Mouse (Mus musculus): ENCODE results near the gene Arcn1. TPM values are rescaled to one million over a fixed set of nuclear protein-coding genes. Genes with fewer than 3 reads are reported as not detected.

Arcn1 gene
- polyA plus RNA-seq, 1 experiment = 50.9 TPM

- peak overlapping the region; percentile 40 for H3K4me3 ChIP-seq (ENCODE audit: insufficient read depth, low read depth, low read length)
- H3K27ac ChIP-seq (ENCODE audit: insufficient read depth, low read depth, low read length) = no peak overlapping the region
- TF ChIP-seq POLR2A (IDR thresholded peaks at IDR 0.05; ENCODE audit: low read depth, low read length) (no peak), CTCF (conservative IDR thresholded peaks at IDR 0.05; ENCODE audit: insufficient read depth, insufficient read length, low read depth, low read length) (no peak)
- peaks cover 24% of the 10 kb centered on the region for H3K4me1 ChIP-seq (ENCODE audit: control insufficient read depth, insufficient read depth, low read length)
- no peaks in the 10 kb centered on the region for H3K36me3 ChIP-seq (ENCODE audit: control insufficient read depth, insufficient read depth, low read length)
- 19% methylated on average over 9 of the region's 9 CpGs for WGBS
- no peaks in the 10 kb centered on the region for H3K27me3 ChIP-seq (replicated peaks; ENCODE audit: control insufficient read depth, insufficient read depth, low read length)
- DNase-seq = no peak
Measured at GRCm38 (mm10) chr9:44720358-44721153, 47.1 kb downstream of the Arcn1 start.

DNA sequence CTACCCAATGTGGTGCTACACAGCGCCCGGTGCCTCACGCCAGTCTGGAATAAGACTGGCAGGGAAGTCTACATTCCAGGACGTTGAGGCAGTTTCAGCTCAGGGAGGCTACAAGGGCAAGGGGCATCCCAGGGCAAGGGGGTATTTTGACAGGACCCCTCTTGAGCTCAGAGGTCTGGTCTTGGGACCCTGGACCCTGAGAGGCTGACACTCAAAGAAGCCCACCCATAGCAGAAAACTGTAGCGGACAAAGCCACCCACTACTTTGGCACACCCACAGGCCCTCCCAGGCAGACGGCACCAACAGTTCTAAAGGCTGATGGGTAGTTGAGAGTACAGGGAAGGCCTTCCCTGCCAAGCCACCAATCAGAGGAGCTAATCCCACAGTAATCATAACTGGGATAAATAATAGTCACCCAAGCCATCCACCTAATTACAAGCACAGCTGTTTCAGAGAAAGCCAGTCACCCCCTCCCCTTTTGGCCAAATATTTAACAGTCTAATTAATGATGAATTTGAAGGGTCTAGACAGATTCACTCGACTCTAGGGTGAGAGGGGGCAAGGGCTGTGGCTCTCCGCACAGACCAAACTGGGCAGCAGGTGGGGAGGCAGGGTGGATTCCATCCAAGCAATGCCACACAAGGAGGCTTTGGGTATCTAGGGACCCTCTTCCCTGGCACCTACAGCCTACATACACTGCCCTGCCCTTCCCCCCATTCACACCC, 47.9 kb downstream of the Arcn1 start:
- no peak for TF ChIP-seq CTCF (conservative IDR thresholded peaks at IDR 0.05; ENCODE audit: insufficient read depth, insufficient read length, low read depth, low read length)
- no peak for TF ChIP-seq POLR2A (IDR thresholded peaks at IDR 0.05; ENCODE audit: low read depth, low read length)
- no peak overlapping the region for H3K4me3 ChIP-seq (ENCODE audit: insufficient read depth, low read depth, low read length)
- peaks cover 24% of the 10 kb centered on the region for H3K4me1 ChIP-seq (ENCODE audit: control insufficient read depth, insufficient read depth, low read length)
- no peaks in the 10 kb centered on the region for H3K36me3 ChIP-seq (ENCODE audit: control insufficient read depth, insufficient read depth, low read length)
- no peaks in the 10 kb centered on the region for H3K27me3 ChIP-seq (replicated peaks; ENCODE audit: control insufficient read depth, insufficient read depth, low read length)
- DNase-seq = no peak
- WGBS = 72% methylated on average over 8 of the region's 8 CpGs
- no peak overlapping the region for H3K27ac ChIP-seq (ENCODE audit: insufficient read depth, low read depth, low read length)

GRCm38 (mm10) chr9:44718937-44719631, 48.6 kb downstream of the Arcn1 start:
- Histone ChIP-seq H3K27ac (ENCODE audit: insufficient read depth, low read depth, low read length) (no peak overlapping the region), H3K36me3 (ENCODE audit: control insufficient read depth, insufficient read depth, low read length) (no peaks in the 10 kb centered on the region), H3K4me3 (ENCODE audit: insufficient read depth, low read depth, low read length) (no peak overlapping the region), H3K27me3 (replicated peaks; ENCODE audit: control insufficient read depth, insufficient read depth, low read length) (no peaks in the 10 kb centered on the region), H3K4me1 (ENCODE audit: control insufficient read depth, insufficient read depth, low read length) (peaks cover 24% of the 10 kb centered on the region)
- WGBS = 87% methylated on average over 12 of the region's 12 CpGs
- TF ChIP-seq CTCF (conservative IDR thresholded peaks at IDR 0.05; ENCODE audit: insufficient read depth, insufficient read length, low read depth, low read length) (no peak), POLR2A (IDR thresholded peaks at IDR 0.05; ENCODE audit: low read depth, low read length) (no peak)
- DNase-seq = no peak

GRCm38 (mm10) chr9:44717822-44718242, 49.8 kb downstream of the Arcn1 start:
- H3K4me3 ChIP-seq (ENCODE audit: insufficient read depth, low read depth, low read length) = no peak overlapping the region
- DNase-seq = peak; percentile 95
- TF ChIP-seq POLR2A (IDR thresholded peaks at IDR 0.05; ENCODE audit: low read depth, low read length) (no peak), CTCF (conservative IDR thresholded peaks at IDR 0.05; ENCODE audit: insufficient read depth, insufficient read length, low read depth, low read length) (no peak)
- peaks cover 24% of the 10 kb centered on the region for H3K4me1 ChIP-seq (ENCODE audit: control insufficient read depth, insufficient read depth, low read length)
- WGBS = 47% methylated on average over 10 of the region's 10 CpGs
- no peaks in the 10 kb centered on the region for H3K36me3 ChIP-seq (ENCODE audit: control insufficient read depth, insufficient read depth, low read length)
- no peak overlapping the region for H3K27ac ChIP-seq (ENCODE audit: insufficient read depth, low read depth, low read length)
- H3K27me3 ChIP-seq (replicated peaks; ENCODE audit: control insufficient read depth, insufficient read depth, low read length) = no peaks in the 10 kb centered on the region

GRCm38 (mm10) chr9:44716997-44717821, 50.4 kb downstream of the Arcn1 start:
- 69% methylated on average over 6 of the region's 6 CpGs for WGBS
- Histone ChIP-seq H3K27ac (ENCODE audit: insufficient read depth, low read depth, low read length) (no peak overlapping the region), H3K4me3 (ENCODE audit: insufficient read depth, low read depth, low read length) (no peak overlapping the region), H3K36me3 (ENCODE audit: control insufficient read depth, insufficient read depth, low read length) (no peaks in the 10 kb centered on the region), H3K4me1 (ENCODE audit: control insufficient read depth, insufficient read depth, low read length) (peaks cover 24% of the 10 kb centered on the region), H3K27me3 (replicated peaks; ENCODE audit: control insufficient read depth, insufficient read depth, low read length) (no peaks in the 10 kb centered on the region)
- peak; percentile 33 for DNase-seq
- TF ChIP-seq POLR2A (IDR thresholded peaks at IDR 0.05; ENCODE audit: low read depth, low read length) (no peak), CTCF (conservative IDR thresholded peaks at IDR 0.05; ENCODE audit: insufficient read depth, insufficient read length, low read depth, low read length) (no peak)

GRCm38 (mm10) chr9:44715705-44716362, 51.8 kb downstream of the Arcn1 start:
- no peak for DNase-seq
- Histone ChIP-seq H3K4me1 (ENCODE audit: control insufficient read depth, insufficient read depth, low read length) (peaks cover 18% of the 10 kb centered on the region), H3K27ac (ENCODE audit: insufficient read depth, low read depth, low read length) (no peak overlapping the region), H3K27me3 (replicated peaks; ENCODE audit: control insufficient read depth, insufficient read depth, low read length) (no peaks in the 10 kb centered on the region), H3K36me3 (ENCODE audit: control insufficient read depth, insufficient read depth, low read length) (no peaks in the 10 kb centered on the region; the same call in 1 of the 2 replicates), H3K4me3 (ENCODE audit: insufficient read depth, low read depth, low read length) (no peak overlapping the region)
- TF ChIP-seq CTCF (conservative IDR thresholded peaks at IDR 0.05; ENCODE audit: insufficient read depth, insufficient read length, low read depth, low read length) (no peak), POLR2A (IDR thresholded peaks at IDR 0.05; ENCODE audit: low read depth, low read length) (no peak)
- WGBS = 96% methylated on average over 29 of the region's 29 CpGs
